Mouse (Mus musculus): ENCODE results near the gene Crlf3.

Crlf3 gene

DNA sequence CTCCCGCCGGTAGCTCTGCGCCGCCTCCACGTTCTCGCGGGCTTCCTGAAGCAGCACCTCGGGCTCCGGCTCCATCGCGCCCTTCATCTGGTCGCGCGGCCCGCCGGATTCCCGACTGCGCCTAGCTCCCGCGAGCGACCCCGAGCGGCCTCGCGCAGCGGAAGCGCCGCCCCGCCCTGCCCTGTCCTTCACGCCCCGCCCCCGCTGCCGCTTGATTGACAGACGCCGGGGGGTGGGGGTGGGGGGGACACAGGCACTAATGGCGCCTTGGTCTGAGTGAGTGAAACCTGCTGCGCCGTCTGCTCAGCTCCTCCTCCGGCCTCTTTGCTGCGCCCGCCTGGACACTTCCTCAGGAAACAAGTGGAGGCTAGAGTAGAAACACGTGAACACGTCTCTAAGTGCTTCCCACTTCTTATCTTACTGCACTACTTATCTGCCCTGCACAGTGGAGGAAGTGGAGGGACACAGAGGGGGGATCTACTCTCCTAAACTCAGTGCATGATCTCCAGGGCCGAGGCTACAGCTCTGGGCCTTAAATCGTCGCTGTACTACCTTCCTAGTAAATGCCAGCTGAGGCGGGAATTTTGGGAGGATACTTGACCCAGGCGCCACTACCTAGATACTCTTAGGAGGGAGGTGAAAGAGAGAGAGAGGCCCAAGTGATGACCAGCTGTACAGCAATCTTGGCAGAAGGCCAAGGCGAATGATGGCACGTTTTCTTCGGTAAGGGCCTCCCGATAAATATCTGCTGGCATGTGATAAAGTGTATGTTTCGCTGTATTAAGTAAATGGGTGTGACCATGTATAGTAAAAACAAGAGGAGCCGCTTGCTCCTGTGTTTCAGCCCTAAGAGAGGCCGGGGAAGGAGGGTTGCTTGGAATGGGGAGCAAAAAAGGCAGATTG, at the start of gene Crlf3:
TSS of gene Crlf3 (minus strand) at position 166 of the 903 bp plus-strand sequence.
- TF ChIP-seq GATA4 (IDR thresholded peaks at IDR 0.05; ENCODE audit: insufficient replicate concordance, low read length): peak; percentile 98; the same call in 1 of the 2 replicates

DNA sequence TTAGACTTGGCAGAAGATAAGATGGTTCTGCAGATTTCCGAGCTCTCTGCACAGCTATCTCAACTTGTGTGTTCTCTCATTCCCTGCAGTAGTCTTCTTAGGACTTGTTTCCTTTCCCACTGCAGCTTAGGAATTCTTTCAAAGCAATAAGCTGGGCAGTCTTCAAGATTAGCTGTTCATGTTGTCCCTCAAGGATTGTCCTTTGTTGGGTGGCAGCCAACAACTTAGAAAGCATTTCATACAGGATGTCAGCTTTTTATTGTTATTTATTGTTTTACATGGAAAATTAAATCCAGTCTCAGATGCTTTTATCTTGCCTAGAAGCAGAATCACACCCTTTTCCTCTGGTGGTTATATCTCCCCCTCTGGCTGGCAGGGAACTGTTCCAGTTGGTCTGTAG, 35.6 kb upstream of the Crlf3 start:
- TF ChIP-seq GATA4 (IDR thresholded peaks at IDR 0.05; ENCODE audit: insufficient replicate concordance, low read length): peak; percentile 52; the same call in 1 of the 2 replicates

DNA sequence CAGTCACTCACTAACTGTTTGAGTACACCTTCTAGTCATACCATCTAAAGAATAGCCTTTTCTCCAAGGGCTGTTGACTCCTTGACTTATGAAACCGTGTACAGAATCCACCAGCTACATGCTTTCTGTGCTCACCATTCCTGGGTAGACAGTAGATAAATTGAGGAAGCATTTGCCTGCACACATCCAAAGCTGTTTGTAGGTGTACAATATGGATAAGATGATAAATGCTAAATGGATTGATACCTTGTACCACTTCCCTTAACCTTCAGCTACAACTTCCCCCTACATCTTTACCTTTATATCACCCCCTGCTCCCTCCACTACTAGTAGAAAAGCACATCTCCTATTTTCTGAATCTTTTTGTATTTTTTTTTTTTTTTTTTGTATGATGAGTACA, 23.6 kb upstream of the Crlf3 start:
- TF ChIP-seq GATA4 (IDR thresholded peaks at IDR 0.05; ENCODE audit: insufficient replicate concordance, low read length): no peak

DNA sequence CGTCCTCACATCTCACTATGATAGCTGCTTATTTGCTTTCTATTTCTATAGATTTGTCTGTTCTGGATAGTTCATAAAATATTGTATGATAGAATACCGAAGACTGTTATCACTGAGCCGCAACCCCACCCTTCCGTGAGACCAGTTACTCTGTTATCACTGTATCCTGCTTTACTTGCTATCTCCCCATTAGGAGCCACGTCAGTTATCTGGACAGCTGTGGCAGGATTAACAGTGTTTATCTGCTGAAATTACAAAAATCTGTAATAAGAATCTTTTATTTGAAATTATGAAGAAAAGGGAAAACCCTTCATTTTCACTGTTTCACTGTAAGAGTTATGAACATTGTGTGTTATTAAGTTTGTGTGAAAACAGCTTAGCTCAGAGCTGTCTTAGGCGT, 20.5 kb upstream of the Crlf3 start:
- peak; percentile 7; the same call in 1 of the 2 replicates for TF ChIP-seq GATA4 (IDR thresholded peaks at IDR 0.05; ENCODE audit: insufficient replicate concordance, low read length)

DNA sequence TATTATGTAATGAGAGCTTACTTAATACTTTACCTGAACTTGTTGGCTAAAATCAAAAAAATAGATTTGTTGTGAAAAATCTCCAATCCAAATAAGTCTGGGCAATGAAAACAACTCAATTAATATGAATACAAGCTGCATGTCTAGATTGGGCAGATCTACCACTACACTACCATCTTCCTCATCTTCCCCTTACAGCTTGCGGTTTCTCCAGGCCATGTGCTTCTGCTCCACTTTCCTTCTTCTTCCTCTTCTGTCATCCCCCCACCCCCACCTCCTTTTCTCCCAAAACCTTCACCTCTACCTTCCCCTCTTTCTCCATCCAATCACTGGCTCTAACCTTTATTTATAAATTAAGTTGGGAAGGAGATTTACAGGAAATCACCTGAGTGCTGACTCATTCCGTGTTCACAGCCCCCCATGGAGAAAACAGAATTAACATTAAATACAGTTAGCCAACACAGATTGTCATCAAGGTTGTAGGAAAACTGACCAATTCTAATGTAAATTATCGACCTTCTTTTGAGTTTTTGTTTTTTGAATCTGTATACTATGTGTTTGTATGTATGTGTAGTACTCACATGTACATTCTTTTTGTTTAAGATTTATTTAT, 17.8 kb upstream of the Crlf3 start:
- TF ChIP-seq GATA4 (IDR thresholded peaks at IDR 0.05; ENCODE audit: insufficient replicate concordance, low read length): no peak

DNA sequence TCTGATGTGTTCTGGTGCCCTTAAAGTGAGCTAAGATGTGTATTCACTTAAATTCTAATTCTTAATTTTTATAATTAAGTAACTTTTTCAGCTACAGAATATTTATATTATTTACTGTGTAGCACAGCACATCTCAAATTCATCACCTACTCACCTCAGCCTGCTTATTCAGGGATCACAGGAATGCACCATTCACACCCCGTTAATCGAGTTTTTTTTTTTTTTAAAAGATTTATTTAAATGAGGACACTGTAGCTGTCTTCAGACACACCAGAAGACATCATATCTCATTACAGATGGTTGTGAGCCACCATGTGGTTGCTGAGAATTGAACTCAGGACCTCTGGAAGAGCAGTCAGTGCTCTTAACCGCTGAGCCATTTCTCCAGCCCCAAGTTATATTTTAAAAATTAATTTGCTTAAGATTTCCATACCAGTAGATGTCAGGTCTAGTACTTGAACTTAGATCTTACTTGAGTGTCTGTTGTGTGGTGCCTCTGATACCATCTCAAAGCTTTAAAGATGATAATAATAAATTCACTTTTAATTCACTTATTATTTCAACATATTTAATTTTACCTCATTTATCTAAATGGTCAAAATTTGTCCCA, 9.9 kb upstream of the Crlf3 start:
- TF ChIP-seq GATA4 (IDR thresholded peaks at IDR 0.05; ENCODE audit: insufficient replicate concordance, low read length): no peak

DNA sequence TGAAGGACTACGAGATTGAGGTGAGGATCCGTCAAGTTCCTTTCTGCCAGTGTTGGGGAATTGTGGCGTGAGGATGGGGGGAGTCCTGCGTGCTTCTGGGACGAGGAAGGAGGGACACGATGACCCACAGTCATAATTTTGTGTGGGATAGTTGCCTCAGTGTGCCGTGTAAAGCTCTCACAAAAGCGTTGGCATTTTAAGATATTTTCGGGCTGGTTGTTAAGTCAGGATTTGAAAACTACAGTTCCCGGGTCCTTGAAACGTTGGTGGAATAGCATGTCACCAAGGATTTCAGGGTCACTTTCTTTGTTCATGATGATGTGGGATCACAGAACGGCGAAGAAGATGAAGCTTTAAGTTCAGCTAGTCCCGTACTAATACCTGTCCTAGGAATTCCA, 9.0 kb upstream of the Crlf3 start:
- no peak for TF ChIP-seq GATA4 (IDR thresholded peaks at IDR 0.05; ENCODE audit: insufficient replicate concordance, low read length)

DNA sequence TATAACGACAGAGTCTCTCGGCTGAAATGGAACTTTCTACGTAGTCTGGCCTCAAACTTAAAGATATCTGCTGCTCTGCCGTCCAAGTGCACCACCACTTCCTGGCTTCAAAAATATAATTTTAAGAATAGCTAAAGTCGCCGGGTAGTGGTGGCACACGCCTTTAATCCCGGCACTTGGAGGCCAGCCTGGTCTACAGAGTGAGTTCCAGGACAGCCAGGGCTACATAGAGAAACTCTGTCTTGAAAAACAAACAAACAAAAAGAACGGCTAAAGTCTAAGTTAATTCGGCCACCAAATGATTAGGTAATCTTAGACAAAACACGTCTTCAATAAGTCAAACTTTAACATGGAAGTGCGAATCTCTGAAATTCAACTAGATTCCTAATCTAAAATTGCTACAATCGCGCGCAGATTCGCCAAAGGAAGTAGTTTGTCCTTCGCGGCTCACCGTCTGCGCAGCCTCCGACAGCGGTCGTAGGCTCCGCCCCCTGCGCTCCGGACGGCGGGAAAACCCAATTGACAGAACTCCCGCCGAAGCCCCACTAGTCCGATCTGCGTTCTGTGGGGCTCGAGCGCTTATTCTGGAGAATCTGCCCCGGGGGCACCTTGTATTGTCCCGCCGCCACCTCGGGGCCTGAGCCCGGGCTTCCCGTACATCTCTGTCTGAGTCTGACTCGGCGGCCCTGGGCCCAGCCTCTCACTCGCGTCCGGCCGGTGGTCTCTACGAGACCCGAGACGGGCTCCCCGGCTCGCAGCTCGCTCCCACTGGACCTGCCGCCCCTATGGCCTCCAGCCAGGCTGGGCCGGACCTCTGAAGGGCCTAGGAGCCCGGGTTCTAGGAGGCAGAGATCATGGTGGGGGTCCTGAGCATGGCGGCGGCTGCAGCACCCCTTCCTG, 8.4 kb upstream of the Crlf3 start, which contains the start of gene Atad5:
TSS of gene Atad5 (plus strand) at position 484 of the 900 bp plus-strand sequence.
- peak; percentile 89; the same call in 1 of the 2 replicates for TF ChIP-seq GATA4 (IDR thresholded peaks at IDR 0.05; ENCODE audit: insufficient replicate concordance, low read length)

DNA sequence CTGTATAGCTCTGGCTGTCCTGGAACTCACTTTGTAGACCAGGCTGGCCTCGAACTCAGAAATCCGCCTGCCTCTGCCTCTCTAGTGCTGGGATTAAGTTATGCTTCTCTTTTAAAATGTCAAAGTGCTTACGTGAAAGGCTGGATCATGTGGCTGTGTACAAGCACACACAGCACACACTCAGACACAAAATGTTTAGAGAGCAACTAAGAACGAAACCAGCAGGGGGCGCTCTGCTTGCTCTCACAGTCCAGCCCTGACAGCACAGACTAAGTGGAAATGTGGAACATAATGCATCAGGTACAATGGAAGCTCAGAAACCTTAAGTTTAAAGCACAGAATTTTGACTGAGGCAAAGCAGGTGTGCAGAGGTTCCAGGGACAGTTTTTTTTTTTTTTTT, 6.1 kb upstream of the Crlf3 start:
- no peak for TF ChIP-seq GATA4 (IDR thresholded peaks at IDR 0.05; ENCODE audit: insufficient replicate concordance, low read length)

DNA sequence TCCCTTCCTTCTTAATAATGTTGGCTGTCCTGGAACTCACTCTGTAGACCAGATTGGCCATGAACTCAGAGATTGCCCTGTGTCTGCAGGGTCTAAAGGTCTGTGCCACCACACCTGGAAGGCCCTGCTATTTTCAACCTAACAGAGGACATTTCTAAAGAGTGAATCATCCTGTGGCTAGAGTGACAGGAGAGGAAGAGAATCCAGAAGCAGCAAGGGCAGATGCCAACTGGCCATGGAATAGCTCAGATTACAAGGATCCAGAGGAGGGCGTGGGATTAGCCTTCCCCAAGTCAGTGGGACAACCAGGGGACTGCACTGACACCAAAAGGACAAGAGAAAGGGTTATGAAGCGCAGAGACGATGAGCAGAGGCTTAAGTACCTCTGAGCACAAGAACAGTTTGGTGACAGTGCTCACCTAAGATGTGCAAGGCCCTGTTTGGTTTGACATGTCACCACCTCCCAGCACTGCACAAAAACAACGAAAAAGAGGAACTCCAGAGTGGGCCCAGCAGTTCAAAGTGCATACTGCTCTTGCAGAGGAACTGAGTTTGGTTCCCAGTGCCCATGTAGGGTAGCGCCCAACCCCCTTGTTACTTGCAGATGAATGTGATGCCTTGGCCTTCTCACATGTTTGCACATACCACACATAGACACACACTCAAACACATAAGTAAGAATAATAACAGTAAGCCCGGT, 4.7 kb upstream of the Crlf3 start:
- no peak for TF ChIP-seq GATA4 (IDR thresholded peaks at IDR 0.05; ENCODE audit: insufficient replicate concordance, low read length)

DNA sequence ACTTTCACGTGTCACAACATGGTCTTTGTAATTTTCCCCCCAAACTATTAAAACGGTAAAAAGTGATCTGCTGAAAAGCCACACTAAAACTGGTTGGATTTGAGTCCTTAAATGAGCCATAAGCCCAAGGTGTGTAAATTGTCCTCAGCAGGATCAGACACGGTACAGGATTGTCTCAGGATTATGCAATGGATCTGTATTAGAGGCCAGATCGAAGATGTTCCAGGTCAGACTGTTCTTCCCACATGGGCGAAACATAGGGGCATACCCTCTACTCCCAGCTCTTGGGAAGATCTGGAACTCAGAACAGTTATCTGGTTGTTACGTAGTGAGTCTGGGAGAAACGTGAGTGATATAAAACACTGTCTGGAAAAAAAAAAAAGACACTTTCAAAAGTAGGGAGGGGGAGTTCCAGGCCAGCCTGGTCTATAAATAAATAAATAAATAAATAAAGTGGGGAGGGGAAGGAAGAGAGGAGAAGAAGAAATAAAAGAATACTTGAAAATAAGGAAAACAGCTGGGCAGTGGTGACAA, 1.1 kb upstream of the Crlf3 start:
- TF ChIP-seq GATA4 (IDR thresholded peaks at IDR 0.05; ENCODE audit: insufficient replicate concordance, low read length): no peak

DNA sequence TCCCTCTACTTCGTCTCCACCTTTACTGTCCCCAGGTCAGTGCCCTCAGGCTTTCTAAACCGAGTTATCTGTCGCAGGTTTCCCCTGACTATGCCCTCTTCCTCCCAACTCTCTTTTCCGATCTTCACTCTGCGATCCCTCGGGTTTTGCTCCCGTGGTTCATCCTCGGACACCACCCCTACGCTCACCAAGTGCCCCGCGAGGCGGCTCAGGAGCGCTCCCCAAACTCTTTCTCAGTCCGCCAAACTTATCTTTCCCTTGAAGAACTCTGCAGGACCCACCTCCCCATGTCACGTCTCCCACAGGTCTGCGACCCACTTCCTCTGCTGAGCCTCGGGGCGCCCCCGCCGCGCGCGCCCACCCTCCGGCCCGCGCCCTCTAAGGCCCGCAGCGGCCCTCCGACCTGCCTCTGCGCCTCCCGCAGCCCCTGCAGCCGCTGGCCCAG, 388 bp downstream of the Crlf3 start:
- TF ChIP-seq GATA4 (IDR thresholded peaks at IDR 0.05; ENCODE audit: insufficient replicate concordance, low read length): no peak

DNA sequence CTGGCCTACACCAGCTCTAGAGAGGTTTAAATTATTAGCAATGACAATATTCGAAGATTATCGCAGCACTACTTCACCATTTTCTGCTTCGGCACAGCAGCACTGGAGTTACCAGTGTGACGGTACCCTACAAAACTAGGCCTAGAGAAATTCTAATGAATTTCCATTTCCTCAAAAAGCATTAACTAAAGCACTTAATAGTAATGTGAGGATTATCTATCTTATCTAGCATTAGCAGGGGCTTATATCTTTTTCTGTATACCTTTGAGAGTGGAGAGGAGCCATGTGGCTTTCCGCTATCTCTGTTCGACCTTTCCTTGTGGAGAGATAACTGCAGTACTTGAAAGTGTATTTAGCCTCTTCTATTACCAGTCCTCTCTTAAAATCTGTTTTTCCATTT, 1.0 kb downstream of the Crlf3 start:
- TF ChIP-seq GATA4 (IDR thresholded peaks at IDR 0.05; ENCODE audit: insufficient replicate concordance, low read length): no peak

DNA sequence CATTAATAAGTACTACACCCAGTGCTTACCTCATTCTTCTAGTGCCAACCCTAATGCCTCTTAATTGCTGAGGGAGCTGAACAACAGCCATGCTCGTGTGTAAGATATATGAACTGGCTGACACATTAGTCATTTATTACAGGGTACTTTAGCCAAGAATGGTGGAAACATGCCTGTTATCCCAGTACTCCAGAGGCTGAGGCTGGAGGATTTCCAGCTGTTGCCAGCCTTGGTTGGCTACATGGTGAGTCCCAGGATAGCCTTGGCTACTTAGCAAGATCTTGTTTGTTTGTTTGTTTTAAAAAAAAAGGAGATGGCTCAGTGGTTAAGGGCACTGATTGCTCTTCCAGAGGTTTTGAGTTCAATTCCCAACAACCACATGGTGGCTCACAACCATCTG, 2.0 kb downstream of the Crlf3 start:
- TF ChIP-seq GATA4 (IDR thresholded peaks at IDR 0.05; ENCODE audit: insufficient replicate concordance, low read length): no peak

All from liver, adult (tissue).